In the genomic region with DNA sequence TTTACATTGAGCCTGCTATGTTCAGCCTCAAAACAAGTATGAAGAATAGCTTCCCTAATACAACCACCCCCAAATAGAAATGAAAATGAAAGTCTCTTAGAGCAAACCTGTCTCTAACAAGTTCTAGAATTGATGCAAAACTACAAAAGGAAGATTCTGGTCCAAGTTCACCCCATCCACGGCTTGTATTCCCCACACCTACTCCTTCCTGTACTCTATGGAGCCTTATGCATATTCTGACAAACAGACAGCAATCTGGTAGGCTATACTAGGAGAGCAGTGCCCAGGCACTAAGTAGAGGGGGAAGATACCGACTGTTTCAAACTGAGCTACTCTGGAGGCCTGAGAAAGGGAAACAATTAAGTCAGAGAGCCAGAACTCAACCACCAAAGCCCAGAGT, we compare ENCODE assay signal across 10 mouse cellular contexts. TPM values are rescaled to one million over a fixed set of nuclear protein-coding genes. Genes with fewer than 3 reads are reported as not detected.
DNase-seq lines count a peak whose midpoint lies in the region; ATAC-seq and TF ChIP-seq lines count a peak whose summit lies in the region.
"Had no signal": no experiment of that assay in that cellular context is flagged by ENCODE, and none has a peak within 500 bp of the region (broad histone marks: within the 10 kb centered on the region; RNA-seq: fewer than 3 reads in every experiment).

No protein-coding gene starts in this region.

- TF ChIP-seq CTCF in left cerebral cortex, adult 2 months (IDR thresholded peaks at IDR 0.05) = no peak

- H3K4me3 ChIP-seq in left cerebral cortex, adult 2 months = no peak overlapping the region

- peak; percentile 81 for ATAC-seq in frontal cortex, adult (ENCODE audit: low TSS enrichment)

- DNase-seq in frontal cortex, postnatal 36 days (ENCODE audit: low spot score in 2 of 2) = no peak
- DNase-seq in left cerebral cortex, adult 2 months (ENCODE audit: extremely low spot score in 1 of 2, low spot score in 2 of 2) = no peak
- DNase-seq in left cerebral cortex, adult 9 months (ENCODE audit: low spot score in 2 of 2) = no peak
- peak; percentile 20 for DNase-seq in CD4-positive helper T cell, adult 2 months (ENCODE audit: low read depth, low spot score)
- DNase-seq in induced T-regulatory cell, adult 2 months (ENCODE audit: low read depth) = peak; percentile 45
- no peak for DNase-seq in cerebellum, adult 9-11 months
- no peak for DNase-seq in left cerebral cortex, postnatal 36 days (ENCODE audit: low spot score in 2 of 2)
- DNase-seq: layer of hippocampus, adult 9-11 months; thymus, postnatal 25 days had no signal

- H3K27ac ChIP-seq in left cerebral cortex, adult 2 months = peak overlapping the region; percentile 37; the same call in 1 of the 2 replicates

- intact Hi-C loops in left cerebral cortex, adult 2 months (cut with DNase I) = no loop called here
- intact Hi-C loops in left cerebral cortex, postnatal 36 days (cut with DNase I) = no loop called here

RNA-seq across cellular contexts. Expression of gene Trim44, which starts 23.6 kb away (rescaled TPM):
- total RNA-seq in left cerebral cortex, adult 2 months (2021) = 100 to 1,000 TPM; 182 to 183 TPM
- total RNA-seq in left cerebral cortex, postnatal 36 days (2021) = 100 to 1,000 TPM; 173 to 177 TPM

Comparison
In these comparisons a context has a peak if more than half of its experiments do, and no peak if none do; other contexts are left out.
1. DNase-seq: peak in CD4-positive helper T cell, adult 2 months (single experiment) and induced T-regulatory cell, adult 2 months (single experiment); none in frontal cortex, postnatal 36 days (0 of 2), left cerebral cortex, adult 2 months (0 of 2), left cerebral cortex, adult 9 months (0 of 2), cerebellum, adult 9-11 months (single experiment) and left cerebral cortex, postnatal 36 days (0 of 2).